Mouse (Mus musculus): ENCODE data around the gene Fgfr2. TPM values are rescaled to one million over a fixed set of nuclear protein-coding genes. Genes with fewer than 3 reads are reported as not detected.

The Fgfr2 gene
- total and polyA plus RNA-seq, 2 experiments from 2014 or later = 17.1 to 47.6 TPM

DNA sequence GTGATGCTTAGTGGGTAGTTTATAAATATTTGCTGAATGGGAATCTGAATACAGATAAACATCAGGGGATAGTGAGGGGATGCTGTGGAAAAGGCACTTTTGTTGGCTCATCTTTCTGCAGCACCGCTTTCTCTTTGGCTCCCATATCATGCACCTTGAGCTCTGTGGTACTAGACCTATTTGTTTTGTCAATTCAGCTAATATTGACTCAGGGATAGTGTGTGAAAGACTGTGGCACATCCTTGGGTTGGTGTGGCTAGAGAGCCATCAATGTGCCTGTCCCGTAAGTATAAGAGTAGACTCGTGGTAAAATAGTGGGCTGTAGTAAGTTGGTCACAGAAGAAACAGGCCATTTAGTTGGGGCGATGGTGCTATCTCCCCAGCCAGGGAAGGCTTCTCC, 2335.6 kb downstream of the Fgfr2 start:
- WGBS = over 99% methylated on average over 4 of the region's 4 CpGs
- Histone ChIP-seq H3K4me3 (ENCODE audit: low read depth, low read length) (no peak overlapping the region), H3K9ac (no peak overlapping the region), H3K36me3 (ENCODE audit: insufficient read depth) (no peaks in the 10 kb centered on the region), H3K4me2 (ENCODE audit: low read depth) (no peak overlapping the region), H3K27me3 (ENCODE audit: insufficient read depth, low read length) (no peaks in the 10 kb centered on the region), H3K4me1 (ENCODE audit: insufficient read depth) (no peaks in the 10 kb centered on the region), H3K27ac (ENCODE audit: low read depth, low read length) (no peak overlapping the region), H3K9me3 (ENCODE audit: low read length) (no peaks in the 10 kb centered on the region)
- no peak for TF ChIP-seq CTCF (IDR thresholded peaks at IDR 0.05; ENCODE audit: low read depth)
- DNase-seq (no peak), ATAC-seq (no peak)

DNA sequence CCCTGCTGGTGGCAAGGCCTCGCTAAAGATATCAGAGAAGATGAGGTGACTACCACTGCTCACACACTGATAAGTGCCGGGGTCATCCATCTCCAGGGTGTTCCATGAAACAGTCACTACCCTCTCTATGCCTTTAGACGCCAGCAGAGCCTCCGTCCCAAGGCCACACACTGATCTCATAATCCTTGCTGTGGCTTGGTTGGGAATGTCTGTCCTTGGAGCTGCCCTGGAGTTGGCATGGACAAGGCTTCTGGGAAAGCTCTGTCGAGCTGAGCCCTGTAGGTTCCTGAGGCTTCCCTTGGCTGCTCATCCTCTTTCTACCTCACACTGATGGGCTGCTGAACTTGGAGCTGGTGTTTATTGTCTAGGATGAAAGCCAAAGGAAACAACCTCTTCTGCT, 2336.4 kb downstream of the Fgfr2 start:
- Histone ChIP-seq H3K9ac (no peak overlapping the region), H3K4me1 (ENCODE audit: insufficient read depth) (no peaks in the 10 kb centered on the region), H3K27me3 (ENCODE audit: insufficient read depth, low read length) (no peaks in the 10 kb centered on the region), H3K27ac (ENCODE audit: low read depth, low read length) (no peak overlapping the region), H3K4me3 (ENCODE audit: low read depth, low read length) (no peak overlapping the region), H3K36me3 (ENCODE audit: insufficient read depth) (no peaks in the 10 kb centered on the region), H3K9me3 (ENCODE audit: low read length) (no peaks in the 10 kb centered on the region), H3K4me2 (ENCODE audit: low read depth) (no peak overlapping the region)
- WGBS = 84% methylated on average over 5 of the region's 5 CpGs
- ATAC-seq (no peak), DNase-seq (no peak)
- TF ChIP-seq CTCF (IDR thresholded peaks at IDR 0.05; ENCODE audit: low read depth) = no peak

DNA sequence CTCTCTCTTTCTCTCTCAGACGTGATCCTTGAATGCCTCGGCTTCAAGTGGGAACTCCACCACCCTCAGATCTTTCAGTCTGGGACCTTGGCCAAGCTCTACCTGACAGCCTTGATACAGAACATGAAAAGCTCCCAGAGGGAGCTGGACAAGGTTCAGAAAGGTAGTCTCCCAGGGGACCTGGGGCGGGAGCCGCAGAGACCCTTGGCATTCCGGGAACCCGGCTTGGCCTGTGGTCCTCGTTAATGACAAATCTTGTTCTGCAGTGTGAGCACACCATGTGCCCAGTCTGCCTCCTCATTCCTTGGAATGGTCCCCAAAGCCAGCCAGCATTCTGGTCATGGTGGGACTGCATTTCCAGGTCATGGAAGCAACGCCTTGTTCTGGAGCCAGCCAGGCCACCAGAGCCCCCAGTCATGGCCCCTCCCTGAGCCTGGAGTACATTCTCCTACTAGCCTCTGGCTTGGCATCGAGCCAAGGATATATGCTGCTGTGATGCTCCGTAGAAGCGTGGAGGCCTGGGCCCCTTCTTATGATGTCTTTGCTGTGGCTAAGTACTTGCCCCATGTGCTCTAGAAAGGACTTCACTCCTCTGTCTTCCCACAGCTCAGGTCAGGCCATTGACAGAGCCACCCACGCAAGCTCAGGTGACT, 2337.1 kb downstream of the Fgfr2 start:
- TF ChIP-seq CTCF (IDR thresholded peaks at IDR 0.05; ENCODE audit: low read depth) = no peak
- Histone ChIP-seq H3K27me3 (ENCODE audit: insufficient read depth, low read length) (no peaks in the 10 kb centered on the region), H3K27ac (ENCODE audit: low read depth, low read length) (no peak overlapping the region), H3K36me3 (ENCODE audit: insufficient read depth) (no peaks in the 10 kb centered on the region), H3K4me3 (ENCODE audit: low read depth, low read length) (no peak overlapping the region), H3K4me1 (ENCODE audit: insufficient read depth) (no peaks in the 10 kb centered on the region), H3K9me3 (ENCODE audit: low read length) (no peaks in the 10 kb centered on the region), H3K4me2 (ENCODE audit: low read depth) (no peak overlapping the region), H3K9ac (no peak overlapping the region)
- ATAC-seq (no peak), DNase-seq (no peak)
- WGBS = 65% methylated on average over 12 of the region's 12 CpGs

DNA sequence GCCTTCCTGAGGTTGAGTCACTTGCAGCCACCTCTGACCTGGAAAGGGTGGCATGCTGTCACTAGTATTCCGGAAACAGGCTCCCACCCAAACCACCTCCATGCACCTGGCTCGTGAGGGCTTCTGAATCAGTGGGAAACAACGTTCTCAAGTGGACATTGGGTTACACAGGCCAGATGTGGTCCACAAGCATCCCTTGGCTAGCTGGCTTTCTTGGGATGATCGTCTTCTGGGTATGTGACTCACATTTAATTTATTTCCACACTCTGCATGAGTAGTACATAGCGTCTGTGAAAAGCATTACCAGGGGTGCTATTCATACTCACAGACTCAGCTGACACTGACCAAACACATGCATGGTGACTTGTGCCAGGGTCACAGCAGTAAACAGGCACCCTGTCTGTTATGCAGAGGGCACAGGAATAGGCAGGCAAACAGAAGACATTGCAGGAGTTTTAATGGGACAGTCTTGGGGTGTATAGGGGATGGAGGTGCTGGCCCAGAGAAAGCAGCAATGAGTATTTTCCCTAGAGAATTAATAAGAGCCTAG, 2340.6 kb downstream of the Fgfr2 start:
- Histone ChIP-seq H3K4me2 (ENCODE audit: low read depth) (no peak overlapping the region), H3K4me1 (ENCODE audit: insufficient read depth) (no peaks in the 10 kb centered on the region), H3K9me3 (ENCODE audit: low read length) (no peaks in the 10 kb centered on the region), H3K36me3 (ENCODE audit: insufficient read depth) (no peaks in the 10 kb centered on the region), H3K9ac (no peak overlapping the region), H3K4me3 (ENCODE audit: low read depth, low read length) (no peak overlapping the region), H3K27me3 (ENCODE audit: insufficient read depth, low read length) (no peaks in the 10 kb centered on the region), H3K27ac (ENCODE audit: low read depth, low read length) (no peak overlapping the region)
- TF ChIP-seq CTCF (IDR thresholded peaks at IDR 0.05; ENCODE audit: low read depth) = no peak
- ATAC-seq = no peak
- DNase-seq = no peak
- WGBS = 88% methylated on average over 5 of the region's 5 CpGs

DNA sequence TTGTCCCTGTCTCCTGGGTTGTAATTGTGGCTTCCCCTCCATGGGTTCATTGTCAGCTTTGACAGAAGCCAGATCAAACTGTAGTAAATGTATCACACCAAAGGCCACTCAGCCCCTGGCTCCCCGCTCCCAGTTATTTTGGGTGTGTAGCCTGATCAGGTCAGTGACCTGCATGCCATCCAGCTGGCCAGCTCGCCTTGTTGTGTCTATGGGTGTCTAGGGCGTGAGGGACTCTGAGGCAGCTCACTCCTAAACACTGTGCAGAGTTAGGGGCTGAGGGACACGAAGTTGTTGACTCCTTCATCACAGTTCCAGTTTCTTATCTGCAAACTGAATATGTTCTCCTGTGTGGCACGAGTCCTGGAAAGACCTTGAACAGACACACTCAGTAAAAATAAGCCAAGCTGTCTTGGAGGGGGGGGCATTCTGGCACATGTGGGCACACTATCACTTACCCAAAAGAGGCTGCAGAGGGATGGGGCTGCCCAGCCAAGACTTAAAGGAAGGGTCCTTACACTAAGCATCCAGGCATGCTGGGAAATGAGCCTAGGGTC, 2342.2 kb downstream of the Fgfr2 start:
- 79% methylated on average over 5 of the region's 5 CpGs for WGBS
- ATAC-seq = no peak
- DNase-seq = no peak
- H3K36me3 ChIP-seq (ENCODE audit: insufficient read depth) = no peaks in the 10 kb centered on the region
- no peak overlapping the region for H3K4me2 ChIP-seq (ENCODE audit: low read depth)
- no peaks in the 10 kb centered on the region for H3K9me3 ChIP-seq (ENCODE audit: low read length)
- no peak for TF ChIP-seq CTCF (IDR thresholded peaks at IDR 0.05; ENCODE audit: low read depth)
- H3K4me1 ChIP-seq (ENCODE audit: insufficient read depth) = no peaks in the 10 kb centered on the region
- no peak overlapping the region for H3K4me3 ChIP-seq (ENCODE audit: low read depth, low read length)
- no peaks in the 10 kb centered on the region for H3K27me3 ChIP-seq (ENCODE audit: insufficient read depth, low read length)
- no peak overlapping the region for H3K9ac ChIP-seq
- H3K27ac ChIP-seq (ENCODE audit: low read depth, low read length) = no peak overlapping the region

DNA sequence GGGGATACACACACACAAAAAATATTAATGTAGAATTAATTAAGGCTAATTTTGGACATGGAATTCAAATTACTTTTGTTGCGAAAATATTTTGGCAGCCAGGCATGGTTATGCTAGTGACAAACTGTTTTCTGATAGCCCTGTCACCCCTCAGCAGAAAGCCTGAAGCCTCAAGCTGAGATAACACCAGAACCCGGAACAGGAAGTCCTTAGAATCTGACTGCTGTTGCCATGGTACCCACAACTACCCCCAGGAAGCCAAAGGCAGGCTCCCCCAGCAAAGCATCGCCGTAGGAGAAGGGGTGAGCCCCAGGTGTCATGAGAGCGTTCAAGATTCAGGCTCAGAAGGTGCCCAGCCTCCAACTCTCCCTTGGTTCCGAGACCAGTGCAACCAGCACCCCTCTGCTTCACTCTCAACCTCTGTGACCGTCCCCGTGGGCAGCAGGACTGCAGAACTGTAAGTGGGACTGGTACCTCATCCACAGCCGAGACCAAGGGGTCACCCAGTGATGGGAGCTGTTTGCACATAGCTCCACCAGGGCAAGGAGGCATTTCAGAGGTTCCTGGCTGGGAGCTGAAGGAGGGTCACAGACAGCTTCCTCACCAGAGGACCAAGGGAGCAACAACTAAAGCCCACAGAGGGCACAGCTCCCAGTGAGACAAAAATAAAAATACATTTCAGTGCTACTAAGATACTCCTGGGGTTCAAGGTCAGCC, 2349.1 kb downstream of the Fgfr2 start, which contains the start of gene Btbd16:
Gene Btbd16 (plus strand): TSS at position 156 of the 717 bp plus-strand sequence.
- Histone ChIP-seq H3K4me1 (ENCODE audit: insufficient read depth) (no peaks in the 10 kb centered on the region), H3K9me3 (ENCODE audit: low read length) (no peaks in the 10 kb centered on the region), H3K4me3 (ENCODE audit: low read depth, low read length) (no peak within 1 kb of the TSS), H3K9ac (no peak within 1 kb of the TSS), H3K27ac (ENCODE audit: low read depth, low read length) (no peak within 1 kb of the TSS), H3K27me3 (ENCODE audit: insufficient read depth, low read length) (no peaks in the 10 kb centered on the region), H3K4me2 (ENCODE audit: low read depth) (no peak within 1 kb of the TSS), H3K36me3 (ENCODE audit: insufficient read depth) (no peaks in the 10 kb centered on the region)
- WGBS = 52% methylated on average over 9 of the region's 9 CpGs
- no peak for DNase-seq
- TF ChIP-seq CTCF (IDR thresholded peaks at IDR 0.05; ENCODE audit: low read depth) = no peak
- ATAC-seq = no peak

Measured in forebrain, postnatal 0 days (tissue).